Mouse (Mus musculus) large intestine, adult 2 months (tissue): ENCODE results near the gene Sesn1. TPM values are rescaled to one million over a fixed set of nuclear protein-coding genes. Genes with fewer than 3 reads are reported as not detected.

Source experiments
- DNase-seq: peaks from one replicate; pipeline ENCODE4 v3.0.0-alpha.2; 2012; ENCODE audit warnings: low read depth, low spot score
- WGBS: fragments of 180-500 bp; shearing (Covaris S2); methylation state at CpG from one replicate; pipeline ENCODE4 v1.1.7; 2018; 5-methylcytosine and 5-hydroxymethylcytosine counted together
- polyA plus RNA-seq: library from polyadenylated mRNA; depleted of rRNA; stranded (reverse); fragments of >200 nt; gene quantifications from 2 replicates; pipeline ENCODE4 v1.2.3, GENCODE M21; 2012; rRNA removed

The Sesn1 gene
- polyA plus RNA-seq, 1 experiment: 32.4 TPM

DNA sequence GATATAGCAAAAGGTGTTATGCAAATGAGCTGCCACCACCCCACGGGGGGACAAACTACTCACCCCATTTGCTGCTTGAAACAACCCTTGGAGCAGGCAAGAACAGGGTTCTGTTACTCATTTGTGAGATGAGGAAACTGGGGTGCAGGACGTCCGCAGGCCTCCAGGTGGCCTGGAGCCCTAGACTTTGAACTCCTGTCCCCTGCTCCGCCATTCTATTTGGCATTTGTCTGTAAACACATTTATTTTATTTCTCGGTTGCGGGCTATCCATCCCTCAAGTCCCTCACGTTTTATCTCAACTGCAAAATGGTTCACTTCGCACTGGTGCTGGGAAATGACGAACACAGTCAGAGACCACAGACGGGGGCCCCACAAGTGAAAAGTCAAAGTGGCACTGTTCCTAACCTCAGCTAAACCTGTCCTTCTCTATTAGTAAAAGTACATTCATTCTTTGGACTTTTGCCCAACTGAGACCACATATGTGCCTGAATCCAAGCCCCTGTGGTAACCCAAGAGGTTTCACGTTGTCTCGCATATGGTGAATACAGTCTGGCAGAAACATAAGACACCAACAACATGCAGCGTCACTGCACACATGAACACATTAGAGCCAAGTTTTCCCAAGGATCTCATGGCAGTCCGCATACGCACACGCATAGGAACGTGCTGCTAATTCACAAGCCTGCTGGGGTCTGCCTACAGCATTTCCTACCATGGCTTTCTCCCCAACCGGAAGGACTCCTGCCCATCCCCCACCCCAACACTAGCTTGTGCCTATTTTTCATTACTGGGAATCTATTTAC, 147.9 kb downstream of the Sesn1 start:
- DNase-seq: no peak
- 90% methylated on average over 18 of the region's 18 CpGs for WGBS

Other genes with a start within 250 kb of the Sesn1 start
- 0.86 and 0.88 TPM in 2 replicates for gene Ccdc162, start 93.3 kb upstream of the Sesn1 start, polyA plus RNA-seq
- 1.5 TPM in 2 replicates for gene Cep57l1, start 64 bp upstream of the Sesn1 start, polyA plus RNA-seq
- gene Armc2, start 208.5 kb downstream of the Sesn1 start, polyA plus RNA-seq: 0.31 and 0.93 TPM in 2 replicates